In the genomic region with DNA sequence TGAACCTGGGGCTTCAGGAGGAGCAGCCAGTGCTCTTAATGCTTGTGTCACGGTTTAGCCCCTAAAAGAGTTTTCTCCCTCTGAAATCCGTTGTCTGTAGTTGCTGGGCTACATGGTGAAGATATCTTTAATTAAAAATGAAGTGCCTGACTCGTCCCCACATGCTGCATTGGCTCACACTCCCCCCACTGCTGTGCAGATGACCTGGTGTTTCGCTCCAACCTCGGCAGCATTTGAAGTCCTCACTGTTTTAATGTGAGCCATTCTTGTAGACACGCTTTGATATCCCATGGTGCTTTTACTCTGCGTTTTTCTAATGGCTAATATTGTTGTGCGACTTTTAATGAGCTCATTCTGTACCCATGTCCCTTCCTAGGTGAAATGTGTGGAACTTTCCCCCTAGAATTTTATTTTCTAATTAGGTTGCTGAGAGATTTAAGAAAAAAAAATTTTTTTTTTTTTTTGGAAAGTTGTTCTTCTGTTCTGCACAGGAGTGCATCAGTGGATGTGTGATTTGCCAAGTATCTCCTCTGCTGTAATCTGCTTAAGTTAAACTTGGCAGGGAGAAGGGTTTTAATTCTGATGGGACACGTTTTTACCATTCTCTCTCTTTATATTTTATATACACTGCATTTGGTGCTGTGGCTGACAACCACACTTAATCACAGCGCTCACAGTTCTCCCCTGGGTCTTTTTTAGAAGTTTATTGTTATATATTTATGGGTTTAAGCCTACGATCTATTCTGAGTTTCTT, we compare ENCODE assay signal across 23 mouse cellular contexts.
A peak's percentile ranks its signal among the peaks of the same experiment; 100 is the strongest.
DNase-seq lines count a peak whose midpoint lies in the region; ATAC-seq lines count a peak whose summit lies in the region.
"Had no signal": no experiment of that assay in that cellular context is flagged by ENCODE, and none has a peak within 500 bp of the region (broad histone marks: within the 10 kb centered on the region; RNA-seq: fewer than 3 reads in every experiment).

No protein-coding gene starts in this region.

- no peaks in the 10 kb centered on the region; the same call in 1 of the 2 replicates for H3K36me3 ChIP-seq in hindbrain, embryonic 15.5 days
- H3K36me3 ChIP-seq in hindbrain, embryonic 14.5 days (replicated peaks; ENCODE audit: control insufficient read depth, insufficient read depth): no peaks in the 10 kb centered on the region
- H3K36me3 ChIP-seq in midbrain, embryonic 15.5 days (replicated peaks): no peaks in the 10 kb centered on the region
- peaks cover 10% of the 10 kb centered on the region; the same call in 1 of the 2 replicates for H3K36me3 ChIP-seq in midbrain, embryonic 13.5 days
- H3K36me3 ChIP-seq: embryonic facial prominence, embryonic 15.5 days; liver, embryonic 13.5 days had no signal

- no peak overlapping the region for H3K4me2 ChIP-seq in hindbrain, embryonic 15.5 days
- no peak overlapping the region for H3K4me2 ChIP-seq in hindbrain, embryonic 14.5 days (replicated peaks)
- no peak overlapping the region for H3K4me2 ChIP-seq in midbrain, embryonic 15.5 days
- no peak overlapping the region for H3K4me2 ChIP-seq in midbrain, embryonic 13.5 days (replicated peaks)
- H3K4me2 ChIP-seq: embryonic facial prominence, embryonic 15.5 days; heart, embryonic 11.5 days; liver, embryonic 13.5 days; lung, embryonic 14.5 days had no signal

- 46% methylated on average over 11 of the region's 11 CpGs for WGBS in hindbrain, embryonic 15.5 days
- 53% methylated on average over 11 of the region's 11 CpGs for WGBS in hindbrain, embryonic 14.5 days
- 43% methylated on average over 11 of the region's 11 CpGs for WGBS in midbrain, embryonic 15.5 days
- WGBS in midbrain, embryonic 13.5 days: 50% methylated on average over 11 of the region's 11 CpGs

- ATAC-seq in hindbrain, embryonic 15.5 days (ENCODE audit: low FRiP score, low read depth): no peak
- ATAC-seq in hindbrain, embryonic 14.5 days (ENCODE audit: low FRiP score): no peak
- ATAC-seq in midbrain, embryonic 15.5 days (replicated peaks): peak; percentile 66; the same call in 1 of the 2 replicates
- ATAC-seq in midbrain, embryonic 13.5 days: no peak
- ATAC-seq: CD4-positive, CD25-positive, alpha-beta regulatory T cell, adult 4 months; intestine, embryonic 16.5 days had no signal

- peaks cover 10% of the 10 kb centered on the region for H3K4me1 ChIP-seq in hindbrain, embryonic 15.5 days (replicated peaks)
- H3K4me1 ChIP-seq in hindbrain, embryonic 14.5 days (replicated peaks; ENCODE audit: control insufficient read depth, insufficient read depth, low read length): no peaks in the 10 kb centered on the region
- H3K4me1 ChIP-seq in midbrain, embryonic 15.5 days: peaks cover 6% of the 10 kb centered on the region
- H3K4me1 ChIP-seq in midbrain, embryonic 13.5 days (replicated peaks): peaks cover 5% of the 10 kb centered on the region
- H3K4me1 ChIP-seq: embryonic facial prominence, embryonic 15.5 days; liver, embryonic 13.5 days; megakaryocyte, embryonic 14.5 days had no signal

- peak; percentile 38 to 66 for DNase-seq in cerebellum, postnatal 10 days
- DNase-seq in cerebellum, adult 9-10 months: no peak
- no peak for DNase-seq in hindbrain, embryonic 14.5 days (ENCODE audit: low spot score)
- DNase-seq in kidney, postnatal 36 days: no peak
- DNase-seq: adrenal gland, postnatal 14 days; gastrocnemius, postnatal 14 days; heart, adult 11 months; kidney, adult 9 months; kidney, postnatal 14 days; liver, embryonic 13.5 days; lung, embryonic 14.5 days; lung, postnatal 36 days; retina, postnatal 1 day; right cerebral cortex, postnatal 25 days; spleen, adult 18-20 months had no signal

- no peaks in the 10 kb centered on the region for H3K9me3 ChIP-seq in hindbrain, embryonic 15.5 days
- no peaks in the 10 kb centered on the region for H3K9me3 ChIP-seq in hindbrain, embryonic 14.5 days (ENCODE audit: control insufficient read depth, low read length)
- H3K9me3 ChIP-seq in midbrain, embryonic 15.5 days: no peaks in the 10 kb centered on the region
- H3K9me3 ChIP-seq in midbrain, embryonic 13.5 days: peaks cover 10% of the 10 kb centered on the region; the same call in 1 of the 2 replicates
- H3K9me3 ChIP-seq: embryonic facial prominence, embryonic 15.5 days; liver, embryonic 13.5 days had no signal

- H3K4me3 ChIP-seq in hindbrain, embryonic 15.5 days: no peak overlapping the region
- H3K4me3 ChIP-seq in hindbrain, embryonic 14.5 days (replicated peaks; ENCODE audit: low read length): no peak overlapping the region
- H3K4me3 ChIP-seq in midbrain, embryonic 15.5 days: no peak overlapping the region
- no peak overlapping the region for H3K4me3 ChIP-seq in midbrain, embryonic 13.5 days (replicated peaks)
- H3K4me3 ChIP-seq: embryonic facial prominence, embryonic 15.5 days; liver, embryonic 13.5 days; megakaryocyte, embryonic 14.5 days had no signal

- no peaks in the 10 kb centered on the region for H3K27me3 ChIP-seq in hindbrain, embryonic 15.5 days
- H3K27me3 ChIP-seq in hindbrain, embryonic 14.5 days (ENCODE audit: control insufficient read depth, insufficient read depth, low read length): no peaks in the 10 kb centered on the region
- H3K27me3 ChIP-seq in midbrain, embryonic 15.5 days (replicated peaks): no peaks in the 10 kb centered on the region
- no peaks in the 10 kb centered on the region for H3K27me3 ChIP-seq in midbrain, embryonic 13.5 days
- H3K27me3 ChIP-seq: embryonic facial prominence, embryonic 15.5 days; liver, embryonic 13.5 days; megakaryocyte, embryonic 14.5 days had no signal

- 0 out of 2 replicates have a peak overlapping the region, but pooled peaks have one; percentile 22 for H3K27ac ChIP-seq in hindbrain, embryonic 15.5 days (replicated peaks)
- H3K27ac ChIP-seq in hindbrain, embryonic 14.5 days: no peak overlapping the region
- H3K27ac ChIP-seq in midbrain, embryonic 15.5 days: 0 out of 2 replicates have a peak overlapping the region, but pooled peaks have one; percentile 21
- H3K27ac ChIP-seq in midbrain, embryonic 13.5 days: no peak overlapping the region
- H3K27ac ChIP-seq: embryonic facial prominence, embryonic 15.5 days; liver, embryonic 13.5 days had no signal

- H3K9ac ChIP-seq in hindbrain, embryonic 15.5 days: no peak overlapping the region
- H3K9ac ChIP-seq in hindbrain, embryonic 14.5 days: no peak overlapping the region
- no peak overlapping the region for H3K9ac ChIP-seq in midbrain, embryonic 15.5 days
- H3K9ac ChIP-seq in midbrain, embryonic 13.5 days (replicated peaks): no peak overlapping the region
- H3K9ac ChIP-seq: embryonic facial prominence, embryonic 15.5 days; liver, embryonic 13.5 days; lung, embryonic 14.5 days had no signal

Comparison
In these comparisons a context has a peak if more than half of its experiments do, and no peak if none do; other contexts are left out.
1. DNase-seq: peak in cerebellum, postnatal 10 days (2 of 2); none in cerebellum, adult 9-10 months (single experiment), hindbrain, embryonic 14.5 days (single experiment) and kidney, postnatal 36 days (0 of 2).
2. H3K27ac ChIP-seq: peak in hindbrain, embryonic 15.5 days (single experiment) and midbrain, embryonic 15.5 days (single experiment); none in hindbrain, embryonic 14.5 days (single experiment) and midbrain, embryonic 13.5 days (single experiment).